Mouse (Mus musculus): ENCODE data around the gene Nop2. TPM values are rescaled to one million over a fixed set of nuclear protein-coding genes. Genes with fewer than 3 reads are reported as not detected.
A peak's percentile ranks its signal among the peaks of the same experiment; 100 is the strongest.
"Not testable (repeated sequence)": the region's sequence is repeated elsewhere in the genome, so short reads cannot be mapped to it uniquely, and the experiment has no call there.

The Nop2 gene
- total RNA-seq, 2 experiments from 2014 or later, result 17.9 to 18.1 TPM

GRCm38 (mm10) chr6:125158944-125159492, 27.3 kb downstream of the Nop2 start:
- no peak for DNase-seq
- no peak overlapping the region for H3K27ac ChIP-seq
- TF ChIP-seq CTCF (IDR thresholded peaks at IDR 0.05), result no peak
- H3K4me3 ChIP-seq, result no peak overlapping the region
- intact Hi-C loops (cut with DNase I), result no loop called here

- DNase-seq, result no peak
- Histone ChIP-seq H3K27ac (peak overlapping the region; percentile 99), H3K4me3 (no peak overlapping the region)
- intact Hi-C loops (cut with DNase I), result no loop called here
- no peak for TF ChIP-seq CTCF (IDR thresholded peaks at IDR 0.05)
Measured at GRCm38 (mm10) chr6:125159773-125160557, 28.3 kb downstream of the Nop2 start.

GRCm38 (mm10) chr6:125160558-125160853, 28.8 kb downstream of the Nop2 start:
- intact Hi-C loops (cut with DNase I), result no loop called here
- peak overlapping the region; percentile 99 for H3K27ac ChIP-seq
- peak; percentile 64 for DNase-seq
- H3K4me3 ChIP-seq, result no peak overlapping the region
- TF ChIP-seq CTCF (IDR thresholded peaks at IDR 0.05), result no peak

- intact Hi-C loops (cut with DNase I), result no loop called here
- no peak for TF ChIP-seq CTCF (IDR thresholded peaks at IDR 0.05)
- peak overlapping the region; percentile 99 for H3K27ac ChIP-seq
- peak overlapping the region; percentile 77 for H3K4me3 ChIP-seq
- DNase-seq, result peak; percentile 86
Measured at GRCm38 (mm10) chr6:125160854-125161760, 29.4 kb downstream of the Nop2 start.

GRCm38 (mm10) chr6:125161971-125162370, 30.3 kb downstream of the Nop2 start:
- DNase-seq, result peak; percentile 73
- peak; percentile 65 for TF ChIP-seq CTCF (IDR thresholded peaks at IDR 0.05)
- Histone ChIP-seq H3K4me3 (peak overlapping the region; percentile 77), H3K27ac (peak overlapping the region; percentile 99)
- intact Hi-C loops (cut with DNase I), result not testable (repeated sequence)

GRCm38 (mm10) chr6:125162615-125163305, 31.1 kb downstream of the Nop2 start:
- DNase-seq, result peak; percentile 11
- Histone ChIP-seq H3K27ac (peak overlapping the region; percentile 99), H3K4me3 (peak overlapping the region; percentile 77)
- intact Hi-C loops (cut with DNase I), result not testable (repeated sequence)

GRCm38 (mm10) chr6:125163801-125164657, 32.3 kb downstream of the Nop2 start:
- DNase-seq, result peak; percentile 82
- H3K4me3 ChIP-seq, result peak overlapping the region; percentile 77
- intact Hi-C loops (cut with DNase I), result no loop called here
- no peak for TF ChIP-seq CTCF (IDR thresholded peaks at IDR 0.05)
- peak overlapping the region; percentile 99 for H3K27ac ChIP-seq

- Histone ChIP-seq H3K4me3 (peak overlapping the region; percentile 77), H3K27ac (peak overlapping the region; percentile 99)
- DNase-seq, result peak; percentile 84
- no peak for TF ChIP-seq CTCF (IDR thresholded peaks at IDR 0.05)
- intact Hi-C loops (cut with DNase I), result no loop called here
Measured at GRCm38 (mm10) chr6:125164672-125165327, 33.1 kb downstream of the Nop2 start.

GRCm38 (mm10) chr6:125165328-125165891, 33.7 kb downstream of the Nop2 start:
- intact Hi-C loops (cut with DNase I), result no loop called here
- H3K4me3 ChIP-seq, result peak overlapping the region; percentile 77
- DNase-seq, result peak; percentile 98
- H3K27ac ChIP-seq, result peak overlapping the region; percentile 99
- no peak for TF ChIP-seq CTCF (IDR thresholded peaks at IDR 0.05)

- H3K4me3 ChIP-seq, result peak within 1 kb of the TSS; percentile 77
- intact Hi-C loops (cut with DNase I), result loop anchor here (2.0 kb wide), 1 partner anchor 17 kb away; no protein-coding TSS in a partner anchor
- DNase-seq, result peak; percentile 96
- TF ChIP-seq CTCF (IDR thresholded peaks at IDR 0.05), result no peak
- peak within 1 kb of the TSS; percentile 99 for H3K27ac ChIP-seq
Measured at GRCm38 (mm10) chr6:125166051-125166751, 34.5 kb downstream of the Nop2 start, which contains the start of gene Gapdh. Gene Gapdh, minus strand, starts transcription at chr6:125166467.
